Mouse (Mus musculus) ES-E14 (cell line): ENCODE results near the gene Plxna2. TPM values are rescaled to one million over a fixed set of nuclear protein-coding genes. Genes with fewer than 3 reads are reported as not detected.

ENCODE experiments used
- DNase-seq: peaks from one replicate; pipeline ENCODE4 v3.0.0-alpha.2; 2013; ENCODE audit warnings: low read depth, low spot score
- H3K27ac ChIP-seq: 2 replicates; pipeline ENCODE4 v1.5.1; 2012; ENCODE audit warnings: low read depth, mild to moderate bottlenecking, low read length, moderate library complexity, mixed read lengths; ENCODE audit not compliant: poor library complexity, insufficient read depth, severe bottlenecking
- H3K36me3 ChIP-seq: 2 replicates; pipeline ENCODE4 v1.6.1; 2012; ENCODE audit warnings: mild to moderate bottlenecking, low read length, moderate library complexity, mixed read lengths; ENCODE audit not compliant: control insufficient read depth, poor library complexity, insufficient read depth, severe bottlenecking
- H3K4me1 ChIP-seq, 2 experiments: fragments of 150-350 bp in 1 of 2; sonication (generic) in 1 of 2; 2 replicates each; pipeline ENCODE4 v1.6.1; 2012; ENCODE audit warnings: low read length in 2 of 2, mild to moderate bottlenecking in 1 of 2, mixed read lengths in 1 of 2; ENCODE audit not compliant: control insufficient read depth in 2 of 2, insufficient read depth in 2 of 2, poor library complexity in 1 of 2
- H3K4me3 ChIP-seq, 2 experiments: fragments of 150-350 bp in 1 of 2; sonication (generic) in 1 of 2; 2 replicates each; pipeline ENCODE4 v1.5.1; 2012; ENCODE audit warnings: low read length in 2 of 2, low read depth in 1 of 2, mild to moderate bottlenecking in 1 of 2, mixed read lengths in 1 of 2; ENCODE audit not compliant: insufficient read depth in 1 of 2, poor library complexity in 1 of 2, severe bottlenecking in 1 of 2
- H3K9ac ChIP-seq: 2 replicates; pipeline ENCODE4 v1.6.1; 2012; ENCODE audit warnings: low read depth, mild to moderate bottlenecking, low read length, mixed read lengths; ENCODE audit not compliant: poor library complexity, insufficient read depth, severe bottlenecking
- H3K9me3 ChIP-seq: fragments of 150-350 bp; sonication (generic); 2 replicates; pipeline ENCODE4 v1.6.1; 2012; ENCODE audit warnings: low read depth, mild to moderate bottlenecking, low read length; ENCODE audit not compliant: control insufficient read depth, insufficient read depth
- CHD2 ChIP-seq: IDR thresholded peaks from 2 replicates; pipeline ENCODE4 v1.6.1; 2014; ENCODE audit warnings: mild to moderate bottlenecking, low read depth, low read length, inconsistent platforms
- HCFC1 ChIP-seq: IDR thresholded peaks from 2 replicates; pipeline ENCODE4 v1.6.1; 2012; ENCODE audit warnings: low read length, inconsistent platforms, borderline replicate concordance; ENCODE audit not compliant: insufficient read depth
- MAFK ChIP-seq: IDR thresholded peaks from 2 replicates; pipeline ENCODE4 v1.6.1; 2014; ENCODE audit warnings: mild to moderate bottlenecking, low read depth, low read length, inconsistent platforms; ENCODE audit not compliant: insufficient read depth
- ZC3H11A ChIP-seq: IDR thresholded peaks from 2 replicates; pipeline ENCODE4 v1.6.1; 2012; ENCODE audit warnings: low read depth, mild to moderate bottlenecking, inconsistent platforms, low read length, borderline replicate concordance
- ZNF384 ChIP-seq: IDR thresholded peaks from 2 replicates; pipeline ENCODE4 v1.6.1; 2012; ENCODE audit warnings: low read depth, low read length, inconsistent platforms
- in situ Hi-C, 2 experiments: fragments of 600-800 bp; cut with MboI; formaldehyde crosslinking; loops; one replicate each; pipeline ENCODE4 v1.15.1; 2025; ENCODE audit warnings: low sequenced_read_pairs in 2 of 2, inconsistent platforms in 1 of 2; ENCODE audit not compliant: unreplicated experiment in 2 of 2
- total RNA-seq: library from RNA; depleted of rRNA; stranded (reverse); fragments of 300-350 nt; gene quantifications from 2 replicates; pipeline ENCODE4 v1.2.3, GENCODE M21; 2012

The Plxna2 gene
- total RNA-seq, 1 experiment = 3.9 TPM

DNA sequence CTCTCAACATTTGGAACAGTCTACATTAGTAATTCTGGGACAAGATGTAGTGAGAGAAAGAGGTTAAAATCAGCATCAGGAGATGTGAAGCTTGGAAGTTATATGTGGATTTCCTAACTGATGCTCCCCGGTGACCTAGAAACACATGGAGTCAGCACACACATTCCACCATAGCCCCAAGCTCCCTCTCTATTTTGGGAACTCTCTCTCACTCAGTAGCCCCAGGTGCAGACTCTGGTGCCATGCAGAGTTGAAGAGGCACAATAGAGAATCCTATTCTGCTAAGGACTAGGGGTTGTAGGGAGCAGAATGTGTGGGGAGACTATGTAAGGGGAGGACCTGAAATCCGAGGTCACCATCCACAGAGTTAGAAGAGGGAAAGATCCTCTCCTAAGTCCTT, 75.5 kb downstream of the Plxna2 start:
- in situ Hi-C loops = no loop called here
- H3K27ac ChIP-seq = no peak overlapping the region

DNA sequence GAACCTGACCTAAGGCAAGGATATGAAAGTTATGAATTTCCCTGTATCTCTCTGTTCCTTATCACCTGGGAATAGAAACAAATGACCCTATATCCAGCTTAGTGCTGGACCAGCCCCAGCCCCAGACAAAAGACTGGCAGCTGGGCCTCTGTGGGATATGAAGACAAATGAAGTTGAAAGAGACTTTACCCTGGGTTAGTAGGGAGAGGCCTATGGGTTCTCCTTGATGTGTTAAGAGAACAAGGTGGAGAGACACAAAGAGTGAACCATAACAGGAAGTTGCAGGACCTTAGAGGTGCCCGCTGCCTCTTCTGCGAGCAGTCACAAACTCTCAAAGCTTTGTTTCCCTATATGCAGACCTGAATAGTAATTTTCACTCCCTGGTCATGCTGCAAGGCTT, 76.8 kb downstream of the Plxna2 start:
- Histone ChIP-seq H3K27ac (no peak overlapping the region), H3K4me1 (no peaks in the 10 kb centered on the region), H3K9me3 (no peaks in the 10 kb centered on the region), H3K4me3 (no peak overlapping the region), H3K9ac (no peak overlapping the region), H3K36me3 (no peaks in the 10 kb centered on the region)
- TF ChIP-seq CHD2 (no peak), MAFK (no peak), ZNF384 (no peak)
- DNase-seq = no peak
- in situ Hi-C loops = no loop called here

More for the DNA sequence above, 75.5 kb downstream of the Plxna2 start:
- Histone ChIP-seq H3K36me3 (no peaks in the 10 kb centered on the region), H3K9ac (no peak overlapping the region), H3K4me3 (no peak overlapping the region), H3K4me1 (no peaks in the 10 kb centered on the region), H3K9me3 (no peaks in the 10 kb centered on the region)
- TF ChIP-seq ZNF384 (no peak), MAFK (no peak), HCFC1 (no peak), CHD2 (no peak), ZC3H11A (no peak)
- no peak for DNase-seq

DNA sequence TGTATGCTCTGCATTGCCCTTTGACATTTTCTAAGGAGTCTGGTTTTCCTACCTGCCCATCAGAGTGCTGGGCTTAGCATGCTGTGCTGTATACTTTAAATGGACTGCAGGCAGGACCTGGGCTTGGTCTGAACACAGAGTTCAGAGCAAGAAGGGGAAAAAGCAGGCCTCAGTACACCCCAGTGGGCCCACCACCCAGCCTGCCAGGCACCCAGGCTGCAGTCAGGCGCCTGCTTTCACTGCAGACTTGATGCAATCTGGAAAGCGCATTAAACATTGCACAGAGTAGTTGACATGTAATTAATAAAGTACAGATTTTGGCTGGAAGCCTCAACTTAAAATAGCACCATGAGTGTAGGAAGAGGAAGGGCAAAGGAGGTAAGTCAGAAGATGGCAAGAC, 79.4 kb downstream of the Plxna2 start:
- H3K4me1 ChIP-seq = no peaks in the 10 kb centered on the region
- H3K9ac ChIP-seq = no peak overlapping the region
- no peak overlapping the region for H3K4me3 ChIP-seq
- no peak for TF ChIP-seq HCFC1
- TF ChIP-seq ZC3H11A = no peak
- TF ChIP-seq MAFK = no peak
- TF ChIP-seq ZNF384 = no peak
- TF ChIP-seq CHD2 = no peak
- DNase-seq = no peak
- in situ Hi-C loops = no loop called here
- H3K36me3 ChIP-seq = no peaks in the 10 kb centered on the region
- no peak overlapping the region for H3K27ac ChIP-seq
- H3K9me3 ChIP-seq = no peaks in the 10 kb centered on the region

DNA sequence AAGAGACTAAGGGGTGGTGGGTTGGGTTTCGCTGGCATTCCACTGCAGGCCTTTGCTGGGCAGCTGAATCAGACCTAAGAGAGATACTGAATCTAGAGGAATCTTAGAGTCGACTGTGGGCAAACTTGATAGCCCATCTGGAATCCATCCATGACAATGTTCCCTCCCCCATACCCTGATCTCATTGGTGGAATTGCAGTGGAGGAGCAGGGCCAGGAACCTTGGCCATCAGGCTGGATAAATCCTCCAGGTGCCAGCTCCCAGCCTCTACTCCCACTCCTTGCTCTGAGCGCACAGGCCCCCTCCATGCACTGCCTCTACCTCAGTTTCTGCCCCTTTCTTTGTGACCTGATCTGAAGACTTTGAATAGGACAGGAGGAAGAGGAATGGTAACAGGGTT, 81.3 kb downstream of the Plxna2 start:
- DNase-seq = no peak
- in situ Hi-C loops = no loop called here
- no peak overlapping the region for H3K9ac ChIP-seq
- no peaks in the 10 kb centered on the region for H3K4me1 ChIP-seq
- no peaks in the 10 kb centered on the region for H3K9me3 ChIP-seq
- TF ChIP-seq ZNF384 = no peak
- TF ChIP-seq HCFC1 = no peak
- TF ChIP-seq CHD2 = no peak
- TF ChIP-seq ZC3H11A = no peak
- no peak for TF ChIP-seq MAFK
- no peaks in the 10 kb centered on the region for H3K36me3 ChIP-seq
- H3K27ac ChIP-seq = no peak overlapping the region
- no peak overlapping the region for H3K4me3 ChIP-seq

DNA sequence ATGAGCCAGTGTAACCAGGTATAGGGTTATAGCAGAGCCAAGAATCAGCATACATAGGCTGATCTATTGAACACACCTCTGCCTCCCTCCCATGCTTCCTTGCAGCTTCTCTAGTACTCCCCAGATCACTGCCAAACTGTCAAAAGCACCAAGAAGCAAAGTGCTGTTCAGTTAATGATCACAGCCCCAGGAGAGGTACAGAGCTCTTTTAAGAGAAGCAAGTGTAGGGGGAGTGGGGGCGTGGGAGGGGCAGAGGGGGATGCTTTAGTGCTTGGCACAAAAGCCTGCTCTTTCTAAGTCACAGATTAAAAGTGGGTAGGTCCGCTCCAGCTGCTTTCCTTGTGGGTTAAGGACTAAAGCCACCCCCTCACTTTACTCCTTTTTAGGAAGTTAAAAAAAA, 85.2 kb downstream of the Plxna2 start:
- in situ Hi-C loops = no loop called here
- TF ChIP-seq ZNF384 = no peak
- no peak for TF ChIP-seq MAFK
- TF ChIP-seq CHD2 = no peak
- no peak for TF ChIP-seq HCFC1
- no peak for TF ChIP-seq ZC3H11A

More for the DNA sequence above, 85.2 kb downstream of the Plxna2 start:
- DNase-seq = no peak
- Histone ChIP-seq H3K36me3 (no peaks in the 10 kb centered on the region), H3K9ac (no peak overlapping the region), H3K4me3 (no peak overlapping the region), H3K27ac (no peak overlapping the region), H3K9me3 (no peaks in the 10 kb centered on the region), H3K4me1 (no peaks in the 10 kb centered on the region)
